Mouse (Mus musculus) embryonic facial prominence, embryonic 10.5 days (tissue): Measurements from ENCODE around the gene Olfr282. TPM values are rescaled to one million over a fixed set of nuclear protein-coding genes. Genes with fewer than 3 reads are reported as not detected.
"Not testable (repeated sequence)": the region's sequence is repeated elsewhere in the genome, so short reads cannot be mapped to it uniquely, and the experiment has no call there.

Experiments used
- DNase-seq: peaks from one replicate; pipeline ENCODE4 v3.0.0-alpha.2; 2017; ENCODE audit warnings: low spot score
- H3K27ac ChIP-seq: fragments of 300-500 bp; sonication (generic); replicated peaks from 2 replicates; pipeline ENCODE4 v1.5.1; 2016; ENCODE audit warnings: mild to moderate bottlenecking
- H3K27me3 ChIP-seq: fragments of 300-500 bp; sonication (generic); replicated peaks from 2 replicates; pipeline ENCODE4 v1.6.1; 2016; ENCODE audit warnings: low read depth, mild to moderate bottlenecking; ENCODE audit not compliant: poor library complexity, severe bottlenecking
- H3K36me3 ChIP-seq: fragments of 300-500 bp; sonication (generic); replicated peaks from 2 replicates; pipeline ENCODE4 v1.6.1; 2016; ENCODE audit warnings: mild to moderate bottlenecking, moderate library complexity
- H3K4me1 ChIP-seq: fragments of 300-500 bp; sonication (generic); 2 replicates; pipeline ENCODE4 v1.6.1; 2016
- H3K4me3 ChIP-seq: fragments of 300-500 bp; sonication (generic); 2 replicates; pipeline ENCODE4 v1.5.1; 2016; ENCODE audit warnings: mild to moderate bottlenecking, moderate library complexity
- H3K9me3 ChIP-seq: fragments of 300-500 bp; sonication (generic); 2 replicates; pipeline ENCODE4 v1.6.1; 2016; ENCODE audit warnings: mild to moderate bottlenecking
- WGBS: fragments of 180-500 bp; shearing (Covaris S2); methylation state at CpG from one replicate; pipeline ENCODE4 v1.1.7; 2016; 5-methylcytosine and 5-hydroxymethylcytosine counted together
- polyA plus RNA-seq: library from polyadenylated mRNA; unstranded; fragments of >200 nt; fragmentation: Nextera tagmentation; extraction: Ambion mirVana; gene quantifications from 2 replicates; pipeline ENCODE4 v1.2.1, GENCODE M21; 2016

Gene Olfr282
- not detected in 2 replicates for polyA plus RNA-seq

GRCm38 (mm10) chr15:98430925-98431324, at the start of gene Olfr282:
Olfr282 (plus strand) TSS chr15:98431225.
- 83% methylated on average over 5 of the region's 5 CpGs for WGBS

GRCm38 (mm10) chr15:98387621-98388020, 43.4 kb upstream of the Olfr282 start:
- WGBS, result 70% methylated on average over 2 of the region's 2 CpGs
- Histone ChIP-seq H3K9me3 (no peaks in the 10 kb centered on the region), H3K4me1 (no peaks in the 10 kb centered on the region), H3K27ac (no peak overlapping the region), H3K27me3 (no peaks in the 10 kb centered on the region), H3K4me3 (no peak overlapping the region), H3K36me3 (no peaks in the 10 kb centered on the region)
- no peak for DNase-seq

More at GRCm38 (mm10) chr15:98430925-98431324, at the start of gene Olfr282:
- H3K27ac ChIP-seq, H3K27me3 ChIP-seq, DNase-seq, H3K9me3 ChIP-seq, H3K36me3 ChIP-seq, H3K4me3 ChIP-seq, H3K4me1 ChIP-seq: not testable (repeated sequence)

GRCm38 (mm10) chr15:98389796-98390195, 41.2 kb upstream of the Olfr282 start:
- 35% methylated on average over 7 of the region's 7 CpGs for WGBS
- no peak overlapping the region for H3K4me3 ChIP-seq
- H3K27me3 ChIP-seq, result no peaks in the 10 kb centered on the region
- H3K36me3 ChIP-seq, result no peaks in the 10 kb centered on the region
- DNase-seq, result peak; percentile 86
- no peaks in the 10 kb centered on the region for H3K4me1 ChIP-seq
- no peak overlapping the region for H3K27ac ChIP-seq
- no peaks in the 10 kb centered on the region for H3K9me3 ChIP-seq

GRCm38 (mm10) chr15:98391081-98391902, 39.7 kb upstream of the Olfr282 start:
- WGBS, result 76% methylated on average over 10 of the region's 10 CpGs
- no peak overlapping the region for H3K27ac ChIP-seq
- H3K4me1 ChIP-seq, result no peaks in the 10 kb centered on the region
- DNase-seq, result no peak
- 0 out of 2 replicates have a peak, but pooled peaks cover 3% of the 10 kb centered on the region for H3K9me3 ChIP-seq
- no peak overlapping the region for H3K4me3 ChIP-seq
- no peaks in the 10 kb centered on the region for H3K27me3 ChIP-seq
- no peaks in the 10 kb centered on the region for H3K36me3 ChIP-seq

GRCm38 (mm10) chr15:98391903-98392187, 39.2 kb upstream of the Olfr282 start:
- H3K36me3 ChIP-seq, result no peaks in the 10 kb centered on the region
- no peak overlapping the region for H3K27ac ChIP-seq
- no peak overlapping the region for H3K4me3 ChIP-seq
- no peaks in the 10 kb centered on the region for H3K27me3 ChIP-seq
- no peaks in the 10 kb centered on the region for H3K4me1 ChIP-seq
- H3K9me3 ChIP-seq, result 0 out of 2 replicates have a peak, but pooled peaks cover 3% of the 10 kb centered on the region
- WGBS, result 41% methylated on average over 2 of the region's 2 CpGs
- no peak for DNase-seq

GRCm38 (mm10) chr15:98397136-98397535, 33.9 kb upstream of the Olfr282 start:
- no peak for DNase-seq
- H3K4me3 ChIP-seq, result no peak overlapping the region
- no peaks in the 10 kb centered on the region for H3K4me1 ChIP-seq
- 68% methylated on average over 1 of the region's 1 CpGs for WGBS
- H3K36me3 ChIP-seq, result no peaks in the 10 kb centered on the region
- H3K27ac ChIP-seq, result no peak overlapping the region
- 0 out of 2 replicates have a peak, but pooled peaks cover 3% of the 10 kb centered on the region for H3K9me3 ChIP-seq
- no peaks in the 10 kb centered on the region for H3K27me3 ChIP-seq

- no peaks in the 10 kb centered on the region for H3K36me3 ChIP-seq
- no peak overlapping the region for H3K4me3 ChIP-seq
- H3K27ac ChIP-seq, result no peak overlapping the region
- H3K4me1 ChIP-seq, result no peaks in the 10 kb centered on the region
- DNase-seq, result no peak
- no peaks in the 10 kb centered on the region for H3K27me3 ChIP-seq
- H3K9me3 ChIP-seq, result no peaks in the 10 kb centered on the region
- WGBS, result 87% methylated on average over 10 of the region's 10 CpGs
These were observed 28.7 kb upstream of the Olfr282 start for GRCm38 (mm10) chr15:98402356-98402755.

- WGBS, result 73% methylated on average over 17 of the region's 17 CpGs
- H3K27me3 ChIP-seq, result no peaks in the 10 kb centered on the region
- no peak for DNase-seq
These were observed 22.5 kb upstream of the Olfr282 start for GRCm38 (mm10) chr15:98408406-98409060.

GRCm38 (mm10) chr15:98409635-98410034, 21.4 kb upstream of the Olfr282 start:
- no peak for DNase-seq
- Histone ChIP-seq H3K27ac (no peak overlapping the region), H3K4me1 (no peaks in the 10 kb centered on the region), H3K36me3 (no peaks in the 10 kb centered on the region), H3K9me3 (no peaks in the 10 kb centered on the region), H3K4me3 (no peak overlapping the region), H3K27me3 (no peaks in the 10 kb centered on the region)
- 91% methylated on average over 2 of the region's 2 CpGs for WGBS

More at GRCm38 (mm10) chr15:98408406-98409060, 22.5 kb upstream of the Olfr282 start:
- no peak overlapping the region for H3K27ac ChIP-seq
- no peaks in the 10 kb centered on the region for H3K9me3 ChIP-seq
- no peaks in the 10 kb centered on the region for H3K36me3 ChIP-seq
- H3K4me1 ChIP-seq, result no peaks in the 10 kb centered on the region
- H3K4me3 ChIP-seq, result no peak overlapping the region

- Histone ChIP-seq H3K9me3 (no peaks in the 10 kb centered on the region), H3K27me3 (no peaks in the 10 kb centered on the region), H3K27ac (no peak overlapping the region), H3K4me1 (no peaks in the 10 kb centered on the region), H3K4me3 (no peak overlapping the region), H3K36me3 (no peaks in the 10 kb centered on the region)
- WGBS, result 94% methylated on average over 9 of the region's 9 CpGs
- DNase-seq, result no peak
These were observed 20.8 kb upstream of the Olfr282 start for GRCm38 (mm10) chr15:98410249-98410648.

- WGBS, result 82% methylated on average over 4 of the region's 4 CpGs
- H3K27me3 ChIP-seq, result no peaks in the 10 kb centered on the region
These were observed 15.0 kb upstream of the Olfr282 start for GRCm38 (mm10) chr15:98415996-98416395.

GRCm38 (mm10) chr15:98416802-98417201, 14.2 kb upstream of the Olfr282 start:
- H3K36me3 ChIP-seq, H3K27me3 ChIP-seq, H3K9me3 ChIP-seq, DNase-seq, H3K27ac ChIP-seq, H3K4me3 ChIP-seq: not testable (repeated sequence)
- H3K4me1 ChIP-seq, result peaks cover 13% of the 10 kb centered on the region

More at GRCm38 (mm10) chr15:98415996-98416395, 15.0 kb upstream of the Olfr282 start:
- Histone ChIP-seq H3K4me3 (no peak overlapping the region), H3K27ac (no peak overlapping the region), H3K9me3 (no peaks in the 10 kb centered on the region), H3K4me1 (peaks cover 8% of the 10 kb centered on the region), H3K36me3 (no peaks in the 10 kb centered on the region)
- DNase-seq, result no peak

GRCm38 (mm10) chr15:98417285-98417684, 13.7 kb upstream of the Olfr282 start:
- peaks cover 13% of the 10 kb centered on the region for H3K4me1 ChIP-seq
- not testable (repeated sequence) for H3K27me3 ChIP-seq, H3K9me3 ChIP-seq, H3K36me3 ChIP-seq, H3K4me3 ChIP-seq, H3K27ac ChIP-seq
- WGBS, result 57% methylated on average over 2 of the region's 3 CpGs
- peak; percentile 21 for DNase-seq
